Mouse (Mus musculus): ENCODE measurements around the gene Rnf212. TPM values are rescaled to one million over a fixed set of nuclear protein-coding genes. Genes with fewer than 3 reads are reported as not detected.

Gene Rnf212
- polyA plus RNA-seq (2012; rRNA removed), result 0.60 and 1.1 TPM in 2 replicates

DNA sequence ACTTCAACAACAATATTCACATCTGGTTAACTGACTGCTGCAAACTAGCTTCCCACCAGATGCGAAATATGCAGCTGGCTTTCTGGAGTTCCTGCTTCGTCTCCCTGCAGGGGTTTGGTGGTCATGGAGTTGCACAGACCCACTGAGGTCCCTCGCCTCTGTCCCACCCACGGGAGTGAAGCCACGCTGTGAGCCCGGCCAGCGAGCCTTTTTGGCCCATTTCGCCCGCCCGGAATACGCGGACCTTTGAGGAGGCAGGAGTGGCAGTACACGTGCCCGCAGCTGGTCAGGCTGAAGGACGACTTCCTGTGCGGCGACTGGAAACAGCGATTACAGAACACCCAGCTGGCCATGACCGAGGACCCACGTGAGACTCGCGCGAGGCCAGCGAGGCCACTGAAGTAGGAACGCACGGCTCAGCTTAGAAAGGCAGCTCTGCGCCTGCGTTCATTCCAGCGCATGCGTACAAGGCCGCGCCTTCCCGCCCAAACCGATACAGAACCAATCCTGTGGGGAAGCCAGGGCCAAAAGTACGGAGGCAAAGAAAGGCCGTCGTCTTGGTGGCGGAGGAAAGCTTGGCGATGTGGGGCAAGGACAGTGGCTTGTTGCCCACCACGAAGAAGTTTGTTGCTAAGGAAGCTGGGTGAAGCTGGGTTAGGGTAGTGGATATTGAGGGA, at the start of gene Rnf212:
Gene Rnf212 (minus strand): TSS at position 353 of the 677 bp plus-strand sequence.

DNA sequence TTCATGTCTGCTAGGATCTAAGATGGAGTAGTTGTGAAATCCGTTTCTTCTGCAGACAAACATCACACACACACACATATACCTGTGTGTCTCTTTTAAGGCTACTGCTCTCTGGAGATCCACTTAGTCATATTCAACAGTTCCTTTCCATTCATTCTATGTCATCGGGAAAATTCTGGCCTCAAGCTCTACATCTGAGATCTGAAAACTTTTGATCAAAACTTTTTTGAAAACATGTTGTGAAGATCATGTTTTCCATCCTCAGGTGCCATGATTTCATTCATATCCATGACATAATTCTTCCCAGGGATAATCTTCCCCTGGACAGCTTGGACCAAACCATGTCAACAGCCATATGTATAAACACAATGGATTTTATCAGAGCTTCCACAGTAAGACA, 34.0 kb upstream of the Rnf212 start, which contains the start of gene Vmn2r8:
Gene Vmn2r8 (minus strand): TSS at position 101 of the 400 bp plus-strand sequence.

DNA sequence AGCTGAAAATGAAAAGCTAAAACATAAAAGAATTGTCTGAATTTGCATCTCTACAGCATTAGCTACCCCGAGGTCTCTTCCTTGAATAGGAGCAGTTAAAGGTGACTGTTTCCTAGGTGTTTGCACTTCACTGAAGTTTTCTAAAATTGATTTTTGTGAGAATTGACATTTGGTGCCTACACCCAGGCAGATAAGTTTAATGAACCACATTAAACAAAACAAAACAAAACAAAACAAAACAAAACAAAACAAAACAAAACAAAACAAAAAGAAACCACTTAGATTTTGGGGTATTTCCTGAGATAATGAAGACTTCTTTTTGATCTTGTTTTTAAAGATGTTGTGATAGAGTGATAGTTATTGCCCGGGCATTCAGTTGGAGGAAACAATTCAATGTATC, 20.5 kb upstream of the Rnf212 start, which contains the start of gene Tmed11:
Gene Tmed11 (minus strand): TSS at position 101 of the 400 bp plus-strand sequence.

DNA sequence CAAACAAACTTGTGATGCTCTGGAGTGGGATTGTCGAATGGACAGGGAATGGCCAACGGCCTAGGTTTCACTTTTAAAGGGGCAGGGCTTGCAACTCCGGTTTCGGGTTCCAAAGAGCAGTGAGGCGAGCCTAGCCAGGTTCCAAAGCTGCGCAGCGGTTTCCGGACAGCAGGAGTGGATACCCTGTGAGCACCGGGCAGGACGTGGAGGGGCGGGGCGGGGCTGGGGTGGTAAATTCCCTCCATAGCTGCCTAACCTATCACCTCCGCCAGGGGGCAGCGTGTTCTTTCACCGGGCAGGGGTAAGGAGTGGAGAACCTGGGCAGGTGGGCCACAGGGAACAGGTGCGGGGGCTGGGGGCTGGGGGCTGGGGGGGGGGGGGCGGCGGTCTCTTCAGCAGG, 82.5 kb downstream of the Rnf212 start, which contains the start of gene Fgfrl1:
Gene Fgfrl1 (plus strand): TSS at position 112 of the 400 bp plus-strand sequence.

Other genes starting within 250 kb of the Rnf212 start
- 3.1 and 3.2 TPM in 2 replicates for gene Cplx1, start 225.0 kb downstream of the Rnf212 start, polyA plus RNA-seq (2012; rRNA removed)
- gene Gak, start 145.2 kb downstream of the Rnf212 start, polyA plus RNA-seq (2012; rRNA removed), result 48.8 and 55.8 TPM in 2 replicates
- gene Tmem175, start 145.2 kb downstream of the Rnf212 start, polyA plus RNA-seq (2012; rRNA removed), result 11.6 and 22.1 TPM in 2 replicates
- gene Idua, start 114.7 kb downstream of the Rnf212 start, polyA plus RNA-seq (2012; rRNA removed), result 7.6 and 10.5 TPM in 2 replicates
- gene Dgkq, start 105.3 kb downstream of the Rnf212 start, polyA plus RNA-seq (2012; rRNA removed), result 30.4 and 34.8 TPM in 2 replicates
- 1.5 and 1.7 TPM in 2 replicates for gene Slc26a1, start 99.4 kb downstream of the Rnf212 start, polyA plus RNA-seq (2012; rRNA removed)
- gene Fgfrl1, start 82.6 kb downstream of the Rnf212 start, polyA plus RNA-seq (2012; rRNA removed), result 37.8 and 62.2 TPM in 2 replicates
- not detected in 2 replicates for gene Tmed11, start 20.4 kb upstream of the Rnf212 start, polyA plus RNA-seq (2012; rRNA removed)
- gene Vmn2r8, start 33.9 kb upstream of the Rnf212 start, polyA plus RNA-seq (2012; rRNA removed), result not detected in 2 replicates
- gene Vmn2r9, start 77.6 kb upstream of the Rnf212 start, polyA plus RNA-seq (2012; rRNA removed), result not detected in 2 replicates
- not detected in 2 replicates for gene Vmn2r10, start 231.5 kb upstream of the Rnf212 start, polyA plus RNA-seq (2012; rRNA removed)

Data from central nervous system, embryonic 11.5 days (tissue).